Mouse (Mus musculus) kidney, adult 9 months (tissue): ENCODE results near the gene Ghr.

Experiments used
- DNase-seq: peaks from one replicate; pipeline ENCODE4 v3.0.0; 2022

The Ghr gene

GRCm38 (mm10) chr15:3281216-3281615 lies 302.1 kb downstream of the Ghr start:
- DNase-seq, result no peak

GRCm38 (mm10) chr15:3279242-3279641 lies 304.1 kb downstream of the Ghr start:
- no peak for DNase-seq

GRCm38 (mm10) chr15:3277391-3277790 lies 305.9 kb downstream of the Ghr start:
- peak; percentile 31 for DNase-seq

GRCm38 (mm10) chr15:3273191-3273590 lies 310.1 kb downstream of the Ghr start:
- DNase-seq, result no peak

- peak; percentile 40 for DNase-seq
Observed at GRCm38 (mm10) chr15:3271216-3271615, 312.1 kb downstream of the Ghr start.

GRCm38 (mm10) chr15:3270646-3271077 lies 312.6 kb downstream of the Ghr start:
- peak; percentile 96 for DNase-seq

- peak; percentile 56 for DNase-seq
Observed at GRCm38 (mm10) chr15:3269996-3270645, 313.2 kb downstream of the Ghr start.

GRCm38 (mm10) chr15:3269496-3269895 lies 313.8 kb downstream of the Ghr start:
- DNase-seq, result peak; percentile 24

GRCm38 (mm10) chr15:3268247-3268646 lies 315.0 kb downstream of the Ghr start, which contains the start of gene Selenop:
TSS of gene Selenop (plus strand) at chr15:3268547.
- DNase-seq, result no peak
